Mouse (Mus musculus): ENCODE data around the gene Gfi1.

GRCm38 (mm10) chr5:107725435-107726261 is at the start of gene Gfi1:
- TF ChIP-seq CTCF (IDR thresholded peaks at IDR 0.05; ENCODE audit: control insufficient read depth, insufficient read depth, low read length): no peak
- peak; percentile 48; the same call in 1 of the 2 replicates for TF ChIP-seq POLR2A (IDR thresholded peaks at IDR 0.05; ENCODE audit: borderline replicate concordance, control insufficient read depth, low read depth, low read length)

All from bone marrow, adult 2 months (tissue).